Mouse (Mus musculus): ENCODE measurements around the gene Ascl5. TPM values are rescaled to one million over a fixed set of nuclear protein-coding genes. Genes with fewer than 3 reads are reported as not detected.

Ascl5 gene
- total RNA-seq, 1 experiment from 2014 or later = not detected

DNA sequence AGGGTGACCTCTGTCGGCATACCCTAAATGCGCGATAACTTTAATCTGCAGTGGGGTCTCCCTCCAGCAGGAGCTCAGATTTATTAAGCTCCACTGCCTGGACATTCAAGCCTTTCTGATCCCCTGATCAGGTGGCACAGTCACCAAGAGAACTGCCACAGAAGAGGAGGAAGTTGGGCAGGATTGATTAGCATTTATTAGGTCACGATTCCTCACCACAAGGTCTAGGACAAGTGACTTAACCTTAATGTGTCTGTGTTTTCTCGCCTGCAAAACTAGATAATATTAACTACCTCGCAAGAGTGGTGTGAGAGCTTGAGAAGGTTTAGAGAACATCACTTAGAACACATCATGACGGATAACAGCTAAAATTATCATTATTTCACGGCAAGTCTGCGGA is 2.7 kb upstream of the Ascl5 start:
- ATAC-seq (replicated peaks; ENCODE audit: low read depth, poor library complexity, severe bottlenecking) = no peak

DNA sequence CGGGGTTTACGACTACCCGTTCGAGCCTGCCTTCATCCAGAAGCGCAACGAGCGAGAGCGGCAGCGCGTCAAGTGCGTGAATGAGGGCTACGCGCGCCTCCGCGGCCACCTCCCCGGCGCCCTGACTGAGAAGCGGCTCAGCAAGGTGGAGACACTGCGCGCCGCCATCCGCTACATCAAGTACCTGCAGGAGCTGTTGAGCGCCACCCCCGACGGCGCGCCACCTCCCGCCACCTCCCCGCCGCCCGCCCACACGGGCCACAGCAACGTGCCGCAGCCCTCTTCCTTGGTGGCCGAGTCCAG is 360 bp downstream of the Ascl5 start:
- ATAC-seq (replicated peaks; ENCODE audit: low read depth, poor library complexity, severe bottlenecking) = 0 out of 2 replicates have a peak, but pooled peaks have one; percentile 7

DNA sequence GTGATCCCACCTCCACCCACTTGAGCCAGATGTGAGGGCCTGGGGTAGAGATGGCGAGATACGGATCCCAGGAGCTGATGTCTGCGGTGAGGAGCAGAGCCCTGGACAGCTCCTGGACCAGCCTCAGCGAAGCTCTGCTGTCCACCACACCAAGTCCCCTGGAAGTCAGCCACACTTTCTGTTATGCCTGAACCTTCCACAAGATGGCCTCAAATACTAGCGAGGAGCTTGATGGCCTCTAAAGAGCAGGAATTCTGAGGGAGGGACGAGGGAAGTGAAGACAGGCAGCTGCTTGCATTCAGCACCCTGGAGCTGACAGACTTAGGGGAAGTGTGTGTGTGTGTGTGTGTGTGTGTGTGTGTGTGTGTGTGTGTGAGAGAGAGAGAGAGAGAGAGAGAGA is 861 bp downstream of the Ascl5 start:
- ATAC-seq (replicated peaks; ENCODE audit: low read depth, poor library complexity, severe bottlenecking) = peak; percentile 77

DNA sequence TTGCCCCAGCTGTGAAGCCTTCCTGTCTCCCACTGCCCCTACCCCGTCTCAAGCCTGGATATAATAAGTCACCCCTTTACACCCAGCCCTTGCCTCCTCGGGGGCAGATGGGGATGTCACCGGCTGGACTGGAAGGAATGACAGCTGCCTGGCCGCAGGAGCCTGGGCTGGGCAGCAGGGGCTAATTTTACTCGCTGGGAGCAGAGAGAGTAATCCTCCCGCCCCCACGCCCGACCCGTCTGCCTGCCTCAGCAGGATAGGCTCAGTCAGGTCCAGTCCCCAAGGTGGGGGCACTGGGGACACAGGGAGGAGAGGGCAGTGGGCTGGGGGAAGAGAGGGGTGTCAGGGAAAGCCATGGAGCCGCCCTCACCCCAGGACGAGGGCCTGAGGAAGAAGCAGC is 1.9 kb downstream of the Ascl5 start, which contains the start of gene Cacna1s:
Gene Cacna1s (plus strand): TSS at position 204 of the 400 bp plus-strand sequence.
- no peak for ATAC-seq (replicated peaks; ENCODE audit: low read depth, poor library complexity, severe bottlenecking)

DNA sequence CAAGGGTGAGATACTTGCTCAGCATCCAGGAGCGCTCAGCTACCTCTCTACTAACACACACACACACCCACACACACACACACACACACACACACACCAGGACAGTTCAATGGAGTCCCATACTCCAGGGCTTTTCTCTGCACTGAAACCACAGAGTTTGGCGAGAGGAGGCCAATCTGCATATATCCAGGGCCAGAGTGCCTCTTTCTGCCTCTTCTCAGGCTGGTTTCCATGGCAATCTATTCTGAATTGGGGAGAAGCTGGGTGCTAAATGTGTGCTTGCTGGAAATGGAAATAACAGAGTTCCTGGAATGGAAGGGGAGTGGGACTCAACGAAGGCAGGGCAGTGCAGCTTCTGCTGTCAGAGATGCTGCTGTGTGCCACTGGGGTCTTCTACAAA is 5.2 kb downstream of the Ascl5 start:
- ATAC-seq (replicated peaks; ENCODE audit: low read depth, poor library complexity, severe bottlenecking) = no peak

DNA sequence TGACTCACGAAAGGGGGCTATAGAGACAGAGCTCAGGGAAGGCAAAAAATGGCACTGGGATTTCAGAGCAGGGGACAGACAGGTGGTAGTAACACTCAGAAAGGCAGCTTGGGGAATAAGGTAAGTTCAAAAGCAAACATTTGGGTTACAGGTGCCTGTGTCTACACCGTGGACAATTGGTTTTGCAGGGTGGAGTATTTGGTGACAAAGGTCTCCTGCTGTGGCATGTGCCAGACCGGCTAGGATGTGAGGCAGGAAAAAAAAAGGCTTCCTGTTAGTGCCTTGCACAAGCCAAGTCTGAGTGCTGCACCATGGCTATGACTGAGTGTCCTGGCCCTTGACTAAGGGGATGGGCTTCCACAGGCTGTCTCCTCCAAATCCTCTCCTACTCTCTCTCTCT is 8.0 kb downstream of the Ascl5 start:
- ATAC-seq (replicated peaks; ENCODE audit: low read depth, poor library complexity, severe bottlenecking) = no peak

DNA sequence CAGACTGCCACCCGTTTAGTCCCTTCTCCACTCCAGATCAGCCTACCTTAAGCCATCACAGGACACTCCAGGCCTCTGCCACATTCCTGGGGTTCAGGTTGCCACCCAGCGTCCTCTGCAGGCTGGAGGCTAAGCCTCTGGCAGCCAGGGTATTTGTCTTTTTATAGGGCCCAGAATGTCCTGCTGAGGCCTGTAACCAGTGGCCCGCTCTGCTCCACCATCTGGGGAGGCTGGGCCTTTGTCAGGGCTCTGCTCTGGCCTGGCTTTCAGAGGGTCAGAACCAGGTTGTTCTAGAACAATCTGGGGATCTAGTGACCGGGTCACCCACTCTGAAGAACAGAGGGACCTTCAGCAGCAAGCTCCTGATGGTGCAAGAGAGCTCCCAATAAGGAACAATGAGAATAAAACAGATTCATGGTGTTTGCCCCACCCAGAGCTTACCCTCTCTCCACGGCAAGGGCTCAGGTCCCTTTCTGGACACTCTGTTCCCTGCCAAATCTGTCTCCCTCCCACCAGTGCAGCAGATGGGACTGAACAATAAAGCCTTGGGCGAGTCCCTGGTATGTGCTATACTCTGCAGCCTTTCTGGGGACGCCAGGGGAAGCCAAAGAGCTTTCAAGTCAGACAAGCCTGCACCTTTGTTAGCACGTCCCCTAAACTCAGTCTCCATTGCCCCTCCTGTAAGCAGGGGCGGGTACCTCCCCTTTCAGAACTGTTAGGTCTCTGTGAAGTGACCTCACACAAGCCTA is 10.6 kb downstream of the Ascl5 start:
- ATAC-seq (replicated peaks; ENCODE audit: low read depth, poor library complexity, severe bottlenecking) = no peak

DNA sequence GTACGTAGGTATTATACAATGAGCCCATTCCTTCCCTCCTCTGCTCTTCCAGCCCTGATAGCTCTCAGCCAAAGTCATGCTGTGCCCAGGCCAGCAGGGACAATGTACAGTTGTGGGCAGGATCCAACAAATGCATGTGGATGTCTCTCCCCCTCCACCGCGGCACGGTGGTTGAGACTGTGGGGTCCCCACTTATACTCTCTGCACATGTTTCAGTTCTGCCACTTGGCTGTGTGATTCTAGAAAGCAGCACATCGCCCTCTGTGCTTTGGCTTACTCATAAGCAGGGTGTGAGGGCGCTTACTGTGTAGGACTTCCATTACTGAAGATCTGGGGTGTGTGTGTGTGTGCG is 11.2 kb downstream of the Ascl5 start:
- no peak for ATAC-seq (replicated peaks; ENCODE audit: low read depth, poor library complexity, severe bottlenecking)

DNA sequence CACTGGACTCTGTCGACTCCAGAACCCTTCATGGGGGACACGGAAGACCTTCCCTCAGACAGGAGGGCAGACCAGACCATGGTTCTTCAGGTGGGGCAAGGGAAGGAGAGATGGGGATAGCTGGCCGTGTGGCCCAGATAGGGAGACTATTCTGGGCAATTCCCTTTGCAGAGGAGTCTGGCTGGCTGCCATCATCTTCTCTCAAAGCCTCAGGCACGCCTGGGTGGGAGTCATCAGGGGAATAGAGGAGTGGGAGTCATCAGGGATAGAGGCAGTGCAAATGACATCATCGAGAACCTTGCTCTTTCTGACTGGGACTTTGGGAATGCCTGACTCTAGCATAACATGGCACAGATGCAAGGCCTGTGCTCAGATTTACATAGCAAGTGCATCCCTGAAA is 13.4 kb downstream of the Ascl5 start:
- ATAC-seq (replicated peaks; ENCODE audit: low read depth, poor library complexity, severe bottlenecking) = no peak

DNA sequence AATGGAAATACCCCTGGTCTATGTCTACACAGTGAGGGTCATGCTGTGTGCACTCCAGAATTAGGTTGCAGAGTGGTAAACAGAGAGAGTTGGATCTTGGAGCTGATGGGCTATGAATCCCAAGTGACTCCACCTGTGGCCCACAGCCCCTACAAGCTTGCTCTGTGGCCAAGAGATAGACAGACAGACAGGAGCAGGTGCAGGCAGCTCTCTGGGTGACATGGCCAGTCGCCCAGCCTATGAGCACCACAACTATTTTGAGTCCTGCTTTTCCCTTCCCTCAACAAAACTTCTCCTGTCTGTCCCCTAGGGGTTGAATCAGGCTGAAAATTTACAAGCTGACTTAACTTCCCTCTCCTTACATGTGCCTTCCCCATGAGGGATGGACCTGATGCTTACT is 16.0 kb downstream of the Ascl5 start:
- no peak for ATAC-seq (replicated peaks; ENCODE audit: low read depth, poor library complexity, severe bottlenecking)

DNA sequence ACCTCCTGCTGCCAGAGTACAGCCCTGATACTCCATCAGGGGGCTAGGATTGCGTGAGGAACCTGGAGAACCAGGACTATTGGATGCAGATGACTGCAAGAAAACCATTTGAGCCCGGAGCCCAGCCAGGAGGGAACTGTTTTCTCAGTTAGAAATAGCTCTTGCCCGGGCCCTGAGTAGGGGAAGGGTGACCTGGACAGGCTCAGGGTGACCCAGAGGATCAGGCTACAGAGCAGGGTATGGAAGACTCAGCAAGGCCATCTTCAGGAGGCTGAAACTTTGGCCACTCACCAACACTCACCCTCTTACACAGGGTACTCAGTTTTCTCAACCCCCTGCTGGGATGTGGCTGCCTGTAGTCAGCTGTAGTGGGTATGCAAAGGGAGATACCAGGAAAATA is 17.0 kb downstream of the Ascl5 start:
- ATAC-seq (replicated peaks; ENCODE audit: low read depth, poor library complexity, severe bottlenecking) = no peak

DNA sequence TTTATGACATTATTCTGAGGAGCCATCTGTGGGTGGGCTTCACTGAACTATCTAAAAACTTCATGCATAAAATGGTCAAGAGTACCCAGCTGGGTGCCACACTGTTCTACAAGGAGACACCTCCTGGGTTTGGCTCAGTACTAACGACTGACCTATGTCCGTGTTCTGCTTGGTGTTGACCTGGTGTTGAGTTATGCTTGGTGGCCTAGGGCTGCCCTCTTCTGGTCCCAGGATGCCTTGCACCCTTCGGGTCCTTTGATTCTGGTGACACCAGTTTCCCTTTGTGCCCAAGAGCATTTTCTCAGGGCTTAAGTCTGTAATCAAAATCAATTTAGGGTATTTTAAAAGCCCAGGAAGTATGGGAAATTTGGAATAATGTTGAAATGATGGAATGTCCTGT is 25.5 kb downstream of the Ascl5 start:
- ATAC-seq (replicated peaks; ENCODE audit: low read depth, poor library complexity, severe bottlenecking) = peak; percentile 80

DNA sequence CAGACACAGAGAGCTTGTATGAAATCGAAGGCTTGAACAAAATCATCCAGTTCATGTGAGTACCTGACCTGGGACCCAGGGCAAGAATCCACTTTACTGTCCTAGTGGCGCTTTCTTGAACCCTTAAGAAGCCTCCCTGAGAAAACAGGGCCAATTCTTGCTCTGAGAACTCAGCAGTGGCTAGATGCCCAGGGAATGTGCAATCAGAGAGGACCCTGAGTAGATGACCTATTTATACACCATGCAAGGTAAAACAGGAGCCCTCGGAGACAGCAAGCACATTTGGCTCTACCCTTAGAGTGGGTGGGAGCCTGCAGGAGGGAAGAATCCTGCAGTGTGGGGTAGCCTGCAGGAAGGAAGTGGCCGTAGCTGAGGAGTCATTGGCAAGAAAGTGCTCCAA is 27.1 kb downstream of the Ascl5 start:
- no peak for ATAC-seq (replicated peaks; ENCODE audit: low read depth, poor library complexity, severe bottlenecking)

DNA sequence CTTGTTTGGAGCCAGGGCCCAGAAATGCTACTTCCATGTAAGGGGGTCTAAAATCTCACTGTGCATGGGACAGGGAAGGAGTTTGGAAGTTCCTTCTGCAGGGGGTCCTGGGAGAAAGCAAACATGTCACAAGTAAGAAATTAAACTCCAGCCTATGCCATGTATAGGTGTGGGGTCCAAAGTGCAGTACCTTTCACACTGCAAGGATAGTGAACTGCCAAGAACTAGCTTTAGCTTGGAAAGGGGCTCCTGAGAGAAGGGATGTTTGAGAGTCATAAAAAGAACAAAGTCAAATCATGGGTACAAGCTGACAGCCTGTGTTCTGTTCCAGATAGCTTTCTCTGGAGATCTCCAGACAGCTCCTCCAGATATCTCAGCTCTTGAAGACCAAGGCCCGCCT is 30.6 kb downstream of the Ascl5 start:
- no peak for ATAC-seq (replicated peaks; ENCODE audit: low read depth, poor library complexity, severe bottlenecking)

DNA sequence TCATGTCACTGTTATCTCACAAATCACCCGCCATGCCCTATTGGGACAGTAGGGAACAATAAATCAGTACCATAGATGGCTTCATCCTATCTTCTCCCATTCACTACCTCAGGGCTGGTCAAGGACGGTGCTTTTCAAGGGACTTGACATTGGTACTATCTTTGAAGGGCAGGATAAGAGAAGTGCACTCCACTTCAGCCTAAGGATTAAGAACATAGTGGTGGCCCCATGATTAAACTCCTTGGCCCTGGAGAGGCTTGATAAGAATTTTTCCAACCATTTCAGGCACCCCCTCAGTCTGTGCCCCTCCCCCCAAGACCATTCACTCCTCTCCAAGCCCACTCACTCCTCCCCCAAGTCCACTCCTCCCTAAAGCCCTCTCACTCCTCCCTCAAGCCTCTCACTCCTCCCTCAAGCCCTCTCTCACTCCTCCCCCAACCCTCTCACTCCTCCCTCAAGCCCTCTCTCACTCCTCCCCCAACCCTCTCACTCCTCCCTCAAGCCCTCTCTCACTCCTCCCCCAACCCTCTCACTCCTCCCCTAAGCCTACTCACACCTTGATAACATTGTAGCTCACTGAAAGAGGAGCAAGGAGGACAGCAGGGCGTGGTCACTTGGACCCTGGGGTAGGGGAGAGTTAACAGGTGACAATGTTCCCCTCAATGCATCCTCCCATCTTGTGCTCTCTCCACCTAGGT is 35.5 kb downstream of the Ascl5 start:
- no peak for ATAC-seq (replicated peaks; ENCODE audit: low read depth, poor library complexity, severe bottlenecking)

DNA sequence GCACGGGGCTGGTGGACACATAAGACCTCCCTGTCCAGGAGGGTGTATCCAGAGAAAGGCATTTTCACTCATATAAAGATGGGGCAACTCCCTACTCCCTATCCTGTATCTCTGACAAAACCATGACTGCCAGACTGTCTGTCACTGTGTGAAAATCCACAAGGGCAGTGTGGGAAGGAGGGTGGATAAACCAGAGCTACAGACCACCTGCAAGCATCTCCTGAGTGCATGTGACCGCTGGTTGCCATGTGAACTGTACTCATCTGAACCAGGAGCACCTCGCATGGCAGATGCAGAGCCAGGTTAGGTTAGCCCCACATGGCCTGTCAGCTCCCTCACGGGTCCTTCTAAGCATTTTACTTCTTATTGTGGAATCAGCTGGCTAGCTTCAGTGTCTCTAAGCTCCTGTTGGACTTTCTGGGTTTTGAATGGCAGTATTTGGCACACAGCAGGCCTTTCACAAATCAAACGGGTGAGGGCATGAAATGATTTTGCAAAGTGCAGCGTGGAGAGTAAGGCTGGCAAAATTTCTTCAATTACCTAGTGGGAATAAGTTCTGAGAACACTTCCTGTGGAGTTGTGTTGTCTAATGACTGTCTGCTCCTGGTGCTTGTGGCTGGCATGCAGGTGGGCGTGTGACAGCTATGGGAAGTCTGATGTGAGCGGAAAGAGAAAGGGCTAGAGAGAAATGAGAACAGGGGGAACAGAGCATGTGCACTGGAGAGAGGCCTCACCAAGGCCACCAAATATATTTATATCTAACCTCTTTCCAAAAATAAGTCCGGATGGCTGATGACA is 39.0 kb downstream of the Ascl5 start:
- no peak for ATAC-seq (replicated peaks; ENCODE audit: low read depth, poor library complexity, severe bottlenecking)

DNA sequence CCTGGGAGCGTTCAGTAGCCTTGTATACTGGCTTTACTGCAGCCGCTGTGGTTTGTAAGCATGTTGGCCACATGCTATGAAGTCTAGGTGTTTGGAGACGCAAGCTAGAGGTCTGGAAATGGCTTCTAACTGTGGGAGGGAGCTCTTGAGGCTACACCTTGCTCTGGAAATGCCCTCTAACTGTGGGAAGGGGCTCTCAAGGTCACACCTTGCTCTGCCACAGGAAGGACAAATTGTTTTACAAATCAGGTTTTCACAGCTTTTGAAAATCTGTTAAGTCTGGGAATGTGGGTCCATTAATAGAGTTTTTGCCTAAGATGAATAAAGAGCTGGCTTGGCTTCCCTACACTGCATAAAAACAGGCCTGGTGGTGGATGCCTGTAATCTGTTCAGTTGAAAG is 43.1 kb downstream of the Ascl5 start:
- ATAC-seq (replicated peaks; ENCODE audit: low read depth, poor library complexity, severe bottlenecking) = no peak

DNA sequence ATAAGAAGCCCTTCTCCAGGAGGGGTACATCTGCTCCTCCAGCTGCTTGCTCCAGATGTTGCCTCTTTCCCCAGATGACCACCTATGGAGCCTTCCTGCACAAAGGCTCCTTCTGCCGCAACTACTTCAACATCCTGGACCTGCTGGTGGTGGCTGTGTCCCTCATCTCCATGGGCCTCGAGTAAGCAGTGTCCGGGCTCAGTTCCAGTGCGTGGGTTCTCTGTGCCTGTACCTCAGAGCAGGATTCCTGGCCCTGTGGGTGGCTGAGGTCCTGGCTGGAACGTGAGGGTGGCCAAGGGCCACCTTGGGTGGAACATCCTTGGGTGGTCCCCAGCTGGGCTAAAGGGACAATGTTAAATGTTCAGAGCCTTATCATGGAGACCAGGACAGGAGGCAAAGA is 44.2 kb downstream of the Ascl5 start:
- ATAC-seq (replicated peaks; ENCODE audit: low read depth, poor library complexity, severe bottlenecking) = no peak
